Mouse (Mus musculus): ENCODE measurements around the gene Trim46. TPM values are rescaled to one million over a fixed set of nuclear protein-coding genes. Genes with fewer than 3 reads are reported as not detected.

Trim46 gene
- polyA plus RNA-seq, 1 experiment = 15.2 TPM

GRCm38 (mm10) chr3:89292303-89292702, 46.2 kb upstream of the Trim46 start:
- Histone ChIP-seq H3K36me3 (ENCODE audit: control insufficient read depth, insufficient read depth) (no peaks in the 10 kb centered on the region), H3K4me3 (no peak overlapping the region), H3K27me3 (ENCODE audit: control insufficient read depth, insufficient read depth, insufficient read length) (peaks cover 3% of the 10 kb centered on the region), H3K4me2 (ENCODE audit: low read depth) (no peak overlapping the region), H3K79me2 (ENCODE audit: control insufficient read depth, insufficient read depth) (no peaks in the 10 kb centered on the region), H3ac (ENCODE audit: control insufficient read depth, insufficient read length) (no peak overlapping the region)
- TF ChIP-seq MYOG (IDR thresholded peaks at IDR 0.05; ENCODE audit: control insufficient read depth in 1 of 3, insufficient read depth in 1 of 3, insufficient read length in 2 of 3, low read depth in 2 of 3) (no peak), TCF12 (IDR thresholded peaks at IDR 0.05; ENCODE audit: insufficient read depth, poor library complexity, severe bottlenecking) (no peak), MYOD1 (IDR thresholded peaks at IDR 0.05; ENCODE audit: control insufficient read depth in 1 of 3, insufficient read length in 2 of 3, low read depth in 2 of 3) (peak in 1 of 3 experiments; percentile 17)

DNA sequence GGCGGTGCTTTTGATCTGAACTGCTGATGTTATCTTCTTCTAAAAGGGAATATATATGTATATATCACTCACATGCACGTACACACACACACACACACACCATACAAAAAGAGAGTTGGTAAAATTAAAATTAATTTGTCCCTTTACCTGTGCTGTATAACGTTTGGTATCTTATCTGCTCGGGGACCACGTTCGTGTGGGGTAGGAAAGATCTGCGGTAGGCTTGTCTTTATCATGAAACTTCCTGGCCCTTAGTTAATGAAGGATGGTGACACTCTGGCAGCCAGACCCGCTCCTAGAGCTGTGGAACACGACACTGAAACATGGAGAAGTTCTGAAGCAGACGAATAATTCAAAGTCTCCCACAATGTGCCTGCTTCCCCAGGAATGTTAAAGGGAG, 45.8 kb upstream of the Trim46 start:
- Histone ChIP-seq H3K79me2 (ENCODE audit: control insufficient read depth, insufficient read depth) (no peaks in the 10 kb centered on the region), H3K36me3 (ENCODE audit: control insufficient read depth, insufficient read depth) (no peaks in the 10 kb centered on the region), H3K27me3 (ENCODE audit: control insufficient read depth, insufficient read depth, insufficient read length) (peaks cover 6% of the 10 kb centered on the region), H3K4me2 (ENCODE audit: low read depth) (no peak overlapping the region), H3ac (ENCODE audit: control insufficient read depth, insufficient read length) (no peak overlapping the region), H3K4me3 (no peak overlapping the region)
- no peak for TF ChIP-seq E2F4 (IDR thresholded peaks at IDR 0.05; ENCODE audit: insufficient read depth)

GRCm38 (mm10) chr3:89288503-89288928, 42.4 kb upstream of the Trim46 start:
- TF ChIP-seq POLR2A (IDR thresholded peaks at IDR 0.05; ENCODE audit: insufficient read length, low read depth) = no peak
- TF ChIP-seq USF1 (IDR thresholded peaks at IDR 0.05; ENCODE audit: low read depth) = no peak
- H3K4me3 ChIP-seq = no peak overlapping the region
- H3ac ChIP-seq (ENCODE audit: control insufficient read depth, insufficient read length) = no peak overlapping the region
- H3K79me2 ChIP-seq (ENCODE audit: control insufficient read depth, insufficient read depth) = no peaks in the 10 kb centered on the region
- H3K4me2 ChIP-seq (ENCODE audit: low read depth) = no peak overlapping the region
- peaks cover 13% of the 10 kb centered on the region for H3K27me3 ChIP-seq (ENCODE audit: control insufficient read depth, insufficient read depth, insufficient read length)
- no peaks in the 10 kb centered on the region for H3K36me3 ChIP-seq (ENCODE audit: control insufficient read depth, insufficient read depth)

- H3K79me2 ChIP-seq (ENCODE audit: control insufficient read depth, insufficient read depth) = no peaks in the 10 kb centered on the region
- H3K36me3 ChIP-seq (ENCODE audit: control insufficient read depth, insufficient read depth) = no peaks in the 10 kb centered on the region
- H3ac ChIP-seq (ENCODE audit: control insufficient read depth, insufficient read length) = no peak overlapping the region
- no peak for TF ChIP-seq USF1 (IDR thresholded peaks at IDR 0.05; ENCODE audit: low read depth)
- TF ChIP-seq SRF (IDR thresholded peaks at IDR 0.05; ENCODE audit: control insufficient read depth, insufficient read length, low read depth) = no peak
- no peak for TF ChIP-seq MYOD1 (IDR thresholded peaks at IDR 0.05; ENCODE audit: control insufficient read depth in 1 of 3, insufficient read length in 2 of 3, low read depth in 2 of 3)
- no peak for TF ChIP-seq TCF12 (IDR thresholded peaks at IDR 0.05; ENCODE audit: insufficient read depth, poor library complexity, severe bottlenecking)
- no peak for TF ChIP-seq REST (IDR thresholded peaks at IDR 0.05; ENCODE audit: insufficient read depth, insufficient read length)
- TF ChIP-seq CEBPB (IDR thresholded peaks at IDR 0.05; ENCODE audit: insufficient read depth, poor library complexity, severe bottlenecking) = no peak
- TF ChIP-seq MYOG (IDR thresholded peaks at IDR 0.05; ENCODE audit: control insufficient read depth in 1 of 3, insufficient read depth in 1 of 3, insufficient read length in 2 of 3, low read depth in 2 of 3) = no peak
- no peak for TF ChIP-seq POLR2AphosphoS2 (IDR thresholded peaks at IDR 0.05; ENCODE audit: insufficient read length, low read depth)
- TF ChIP-seq TCF3 (IDR thresholded peaks at IDR 0.05; ENCODE audit: insufficient read length, low read depth) = no peak
- TF ChIP-seq POLR2A (IDR thresholded peaks at IDR 0.05; ENCODE audit: insufficient read length, low read depth) = no peak
- TF ChIP-seq E2F4 (IDR thresholded peaks at IDR 0.05; ENCODE audit: insufficient read depth) = no peak
- no peak for TF ChIP-seq MAX (IDR thresholded peaks at IDR 0.05; ENCODE audit: low read depth)
- H3K4me2 ChIP-seq (ENCODE audit: low read depth) = no peak overlapping the region
- no peak overlapping the region for H3K4me3 ChIP-seq
- peaks cover 13% of the 10 kb centered on the region for H3K27me3 ChIP-seq (ENCODE audit: control insufficient read depth, insufficient read depth, insufficient read length)
Observed at GRCm38 (mm10) chr3:89287286-89287685, 41.2 kb upstream of the Trim46 start.

DNA sequence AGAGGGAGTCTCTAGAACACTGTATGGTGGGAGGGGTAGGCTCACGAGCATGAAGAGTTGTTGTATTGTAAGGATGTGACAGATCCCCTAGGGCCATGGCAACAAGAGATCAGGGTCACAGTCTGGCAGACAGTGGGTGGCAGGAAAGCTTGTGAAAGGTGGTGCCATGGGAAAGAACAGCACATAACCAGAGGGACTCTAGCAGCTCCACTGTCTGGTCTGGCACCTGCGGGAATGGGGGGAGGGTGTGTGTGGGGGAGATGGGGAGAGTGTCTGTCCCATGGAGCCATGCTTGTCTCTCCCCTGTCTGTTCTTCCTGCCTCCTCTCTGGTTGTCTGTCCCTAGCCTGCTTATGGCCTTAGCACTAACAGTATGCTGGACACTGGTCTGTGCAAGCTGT, 39.4 kb upstream of the Trim46 start:
- Histone ChIP-seq H3K27me3 (ENCODE audit: control insufficient read depth, insufficient read depth, insufficient read length) (peaks cover 13% of the 10 kb centered on the region), H3ac (ENCODE audit: control insufficient read depth, insufficient read length) (no peak overlapping the region)

GRCm38 (mm10) chr3:89284261-89284660, 38.2 kb upstream of the Trim46 start:
- Histone ChIP-seq H3K4me2 (ENCODE audit: low read depth) (no peak overlapping the region), H3K27me3 (ENCODE audit: control insufficient read depth, insufficient read depth, insufficient read length) (peaks cover 13% of the 10 kb centered on the region), H3K4me3 (no peak overlapping the region), H3K36me3 (ENCODE audit: control insufficient read depth, insufficient read depth) (no peaks in the 10 kb centered on the region), H3ac (ENCODE audit: control insufficient read depth, insufficient read length) (no peak overlapping the region), H3K79me2 (ENCODE audit: control insufficient read depth, insufficient read depth) (no peaks in the 10 kb centered on the region)
- no peak for TF ChIP-seq TCF12 (IDR thresholded peaks at IDR 0.05; ENCODE audit: insufficient read depth, poor library complexity, severe bottlenecking)
- no peak for TF ChIP-seq MAX (IDR thresholded peaks at IDR 0.05; ENCODE audit: low read depth)
- no peak for TF ChIP-seq REST (IDR thresholded peaks at IDR 0.05; ENCODE audit: insufficient read depth, insufficient read length)
- no peak for TF ChIP-seq SRF (IDR thresholded peaks at IDR 0.05; ENCODE audit: control insufficient read depth, insufficient read length, low read depth)
- no peak for TF ChIP-seq MYOG (IDR thresholded peaks at IDR 0.05; ENCODE audit: control insufficient read depth in 1 of 3, insufficient read depth in 1 of 3, insufficient read length in 2 of 3, low read depth in 2 of 3)
- TF ChIP-seq POLR2AphosphoS2 (IDR thresholded peaks at IDR 0.05; ENCODE audit: insufficient read length, low read depth) = no peak
- no peak for TF ChIP-seq E2F4 (IDR thresholded peaks at IDR 0.05; ENCODE audit: insufficient read depth)
- TF ChIP-seq CEBPB (IDR thresholded peaks at IDR 0.05; ENCODE audit: insufficient read depth, poor library complexity, severe bottlenecking) = no peak
- no peak for TF ChIP-seq POLR2A (IDR thresholded peaks at IDR 0.05; ENCODE audit: insufficient read length, low read depth)
- TF ChIP-seq USF1 (IDR thresholded peaks at IDR 0.05; ENCODE audit: low read depth) = no peak

More for the DNA sequence above, 39.4 kb upstream of the Trim46 start:
- H3K4me2 ChIP-seq (ENCODE audit: low read depth) = no peak overlapping the region
- H3K4me3 ChIP-seq = no peak overlapping the region
- H3K79me2 ChIP-seq (ENCODE audit: control insufficient read depth, insufficient read depth) = no peaks in the 10 kb centered on the region
- TF ChIP-seq MAX (IDR thresholded peaks at IDR 0.05; ENCODE audit: low read depth) (no peak), CEBPB (IDR thresholded peaks at IDR 0.05; ENCODE audit: insufficient read depth, poor library complexity, severe bottlenecking) (no peak), MYOD1 (IDR thresholded peaks at IDR 0.05; ENCODE audit: control insufficient read depth in 1 of 3, insufficient read length in 2 of 3, low read depth in 2 of 3) (no peak), MYOG (IDR thresholded peaks at IDR 0.05; ENCODE audit: control insufficient read depth in 1 of 3, insufficient read depth in 1 of 3, insufficient read length in 2 of 3, low read depth in 2 of 3) (no peak), E2F4 (IDR thresholded peaks at IDR 0.05; ENCODE audit: insufficient read depth) (no peak), REST (IDR thresholded peaks at IDR 0.05; ENCODE audit: insufficient read depth, insufficient read length) (no peak), TCF3 (IDR thresholded peaks at IDR 0.05; ENCODE audit: insufficient read length, low read depth) (no peak)
- no peaks in the 10 kb centered on the region for H3K36me3 ChIP-seq (ENCODE audit: control insufficient read depth, insufficient read depth)

All from myocyte (in vitro differentiated cells).